Mouse (Mus musculus): ENCODE measurements around the gene Fosl1.

Gene Fosl1

DNA sequence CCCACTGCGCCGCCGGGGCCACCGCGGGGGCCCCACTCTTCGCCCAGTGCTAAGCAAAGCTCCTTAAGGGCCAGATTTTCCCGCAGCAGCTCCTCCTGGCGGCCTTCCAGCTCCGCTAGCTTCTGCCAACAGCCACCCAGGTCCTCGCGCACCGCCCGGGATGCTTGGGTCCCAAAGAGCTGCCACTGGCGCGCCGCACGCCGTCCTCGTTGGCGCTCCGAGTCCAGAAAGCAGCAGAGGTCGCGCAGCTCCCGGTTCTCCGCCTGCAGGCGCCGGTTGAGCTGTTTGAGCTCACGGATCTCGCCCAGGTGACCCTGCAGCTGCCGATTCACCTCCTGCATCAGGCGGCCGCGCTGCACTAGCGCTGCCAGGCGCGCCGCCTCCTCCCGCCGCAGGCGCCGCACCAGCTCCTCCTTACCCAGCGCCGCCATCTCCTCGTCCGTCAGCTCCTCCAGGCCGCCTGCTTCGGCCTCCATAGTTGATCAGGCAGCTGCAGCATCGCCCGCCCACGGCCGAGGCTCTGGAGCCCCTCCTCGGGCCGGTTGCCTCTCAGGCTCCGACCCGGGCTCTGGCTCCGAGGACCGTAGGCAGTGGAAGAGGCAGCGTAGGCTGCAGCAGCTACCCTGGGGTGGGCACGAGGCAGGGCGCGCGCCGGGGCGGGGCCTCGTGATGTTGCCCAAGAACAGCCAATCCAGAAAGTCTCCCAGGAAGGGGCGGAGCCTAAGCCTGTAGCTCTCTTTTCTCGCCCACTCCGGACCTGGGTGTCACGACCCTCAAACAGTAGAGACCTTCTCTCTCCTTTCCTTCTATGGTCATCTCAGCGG, 9.8 kb downstream of the Fosl1 start:
- peak; percentile 78 for DNase-seq (ENCODE audit: low read depth, low spot score)

- DNase-seq (ENCODE audit: low read depth, low spot score) = no peak
These were observed 10.5 kb downstream of the Fosl1 start, which contains the start of gene Ccdc85b for GRCm38 (mm10) chr19:5457746-5458442. Gene Ccdc85b (minus strand): TSS chr19:5457894.

- no peak for DNase-seq (ENCODE audit: low read depth, low spot score)
These were observed 11.7 kb downstream of the Fosl1 start for GRCm38 (mm10) chr19:5459019-5459418.

DNA sequence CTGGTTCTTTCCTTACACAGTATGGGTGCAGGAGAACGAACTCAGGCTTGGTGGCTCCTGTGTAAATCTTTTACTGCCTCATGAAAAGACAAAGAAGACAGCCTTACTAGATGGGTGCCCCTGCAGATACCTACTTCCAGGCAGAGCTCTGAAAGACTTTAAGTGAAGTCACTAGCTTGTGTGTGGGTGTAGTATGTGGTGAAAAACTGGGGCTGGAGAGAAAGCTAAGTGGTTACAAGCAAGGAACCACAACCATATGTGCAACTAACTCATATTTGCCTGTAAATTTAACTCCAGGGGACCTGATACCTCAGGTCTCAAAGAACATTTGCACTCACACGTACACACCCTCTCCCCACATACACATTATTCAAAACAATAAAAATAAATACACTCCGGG, 12.5 kb downstream of the Fosl1 start:
- DNase-seq (ENCODE audit: low read depth, low spot score) = no peak

- DNase-seq (ENCODE audit: low read depth, low spot score) = peak; percentile 72
These were observed 13.1 kb downstream of the Fosl1 start, which contains the start of gene Fibp for GRCm38 (mm10) chr19:5460465-5460911. Gene Fibp (plus strand): TSS chr19:5460615.

GRCm38 (mm10) chr19:5461411-5461810, 14.1 kb downstream of the Fosl1 start:
- DNase-seq (ENCODE audit: low read depth, low spot score) = no peak

DNA sequence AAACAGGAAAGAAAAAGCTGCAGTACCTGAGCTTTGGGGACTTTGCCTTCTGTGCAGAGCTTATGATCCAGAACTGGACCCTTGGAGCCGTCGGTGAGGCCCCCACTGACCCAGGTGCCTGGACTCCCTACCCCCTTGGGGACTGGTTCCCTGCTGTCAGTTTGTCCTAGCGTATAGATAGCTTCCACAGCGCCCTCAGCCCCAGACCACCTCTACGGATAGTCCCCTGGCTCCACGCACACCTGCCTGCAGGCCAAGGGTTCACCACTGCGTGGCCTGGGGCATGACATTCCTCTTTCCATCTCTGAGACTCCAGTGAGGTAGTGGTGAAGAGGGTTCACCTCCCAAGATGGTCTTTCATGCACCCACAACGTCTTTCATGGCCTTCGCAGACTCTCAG, 15.9 kb downstream of the Fosl1 start:
- no peak for DNase-seq (ENCODE audit: low read depth, low spot score)

DNA sequence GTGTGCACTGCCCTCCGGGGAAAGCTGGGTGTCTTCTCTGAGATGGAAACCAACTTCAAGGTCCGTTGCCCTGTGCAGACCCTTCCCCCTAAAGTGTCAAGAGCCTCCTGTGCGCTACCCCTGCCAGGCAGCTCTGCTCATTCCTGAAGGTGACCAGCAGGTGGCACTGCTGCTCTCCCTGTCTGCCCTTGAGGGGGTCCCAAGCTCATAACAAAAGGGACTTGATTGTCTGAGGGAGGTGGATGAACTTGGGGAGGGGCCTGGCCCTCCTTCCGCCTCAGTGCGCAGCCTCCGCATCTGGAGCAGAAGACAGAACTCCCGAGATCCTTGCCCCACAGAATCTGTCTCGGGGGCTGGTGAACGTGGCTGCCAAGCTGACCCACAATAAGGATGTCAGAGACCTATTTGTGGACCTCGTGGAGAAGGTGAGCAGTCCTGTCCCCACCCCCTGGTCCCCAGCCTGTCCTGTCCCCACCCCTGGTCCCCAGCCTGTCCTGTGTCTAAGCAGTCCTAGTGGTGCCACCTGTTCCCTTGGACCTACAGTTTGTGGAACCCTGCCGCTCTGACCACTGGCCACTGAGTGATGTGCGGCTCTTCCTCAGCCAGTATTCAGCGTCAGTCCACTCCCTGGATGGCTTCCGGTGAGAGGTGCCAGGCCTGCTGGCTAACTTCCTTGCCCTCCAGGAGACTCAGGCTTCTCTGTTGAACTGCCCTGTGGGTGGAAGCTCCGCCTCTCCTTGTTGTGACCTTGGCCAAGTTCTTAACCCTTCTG, 16.6 kb downstream of the Fosl1 start:
- no peak for DNase-seq (ENCODE audit: low read depth, low spot score)

DNA sequence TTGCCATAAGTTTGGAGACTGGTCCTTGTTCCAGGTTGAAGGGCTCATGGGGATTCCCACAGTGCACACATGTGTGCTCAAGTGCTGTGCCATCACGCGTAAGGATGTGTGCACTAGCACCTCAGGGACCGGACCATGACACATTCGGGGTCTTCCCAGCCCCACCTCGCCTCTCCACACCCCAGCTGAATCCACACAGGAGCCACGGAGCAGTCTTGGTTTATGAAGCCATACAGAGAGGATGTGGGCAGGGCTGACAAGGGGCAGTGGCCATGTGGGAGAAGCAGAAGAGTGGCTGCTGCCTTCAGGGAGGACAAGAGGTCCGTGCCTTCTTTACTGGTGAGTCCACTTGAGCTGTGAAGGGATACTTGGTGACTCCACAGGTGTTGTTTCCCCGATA, 17.7 kb downstream of the Fosl1 start:
- DNase-seq (ENCODE audit: low read depth, low spot score) = no peak

DNA sequence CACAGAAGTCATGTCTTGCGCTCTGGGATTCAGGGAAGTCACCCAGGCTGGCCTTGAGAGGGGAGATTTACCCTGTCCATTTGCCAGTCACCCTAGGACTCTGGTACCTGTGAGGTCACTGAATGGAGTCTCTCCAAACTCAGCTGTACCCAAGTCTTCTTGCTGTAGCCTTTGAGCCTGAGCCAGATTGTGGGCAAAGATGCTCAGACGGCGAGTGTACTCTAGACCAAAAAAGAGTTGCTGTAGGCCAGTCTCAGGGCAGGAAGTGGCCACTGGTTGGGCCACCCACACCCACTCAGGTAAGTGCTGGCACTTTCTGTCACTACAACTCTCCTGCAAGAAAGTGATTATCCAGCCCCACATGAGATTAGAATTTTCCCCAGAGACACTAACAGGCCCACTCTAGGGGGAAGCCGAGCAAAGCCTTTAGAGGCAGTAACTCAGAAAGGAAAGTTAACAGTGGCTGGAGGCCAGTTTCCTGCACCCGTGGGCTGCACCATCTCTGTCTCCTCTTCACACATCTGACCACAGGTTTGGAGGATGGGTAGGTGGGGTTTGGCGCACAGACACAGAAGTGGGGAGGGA, 19.7 kb downstream of the Fosl1 start:
- no peak for DNase-seq (ENCODE audit: low read depth, low spot score)

DNA sequence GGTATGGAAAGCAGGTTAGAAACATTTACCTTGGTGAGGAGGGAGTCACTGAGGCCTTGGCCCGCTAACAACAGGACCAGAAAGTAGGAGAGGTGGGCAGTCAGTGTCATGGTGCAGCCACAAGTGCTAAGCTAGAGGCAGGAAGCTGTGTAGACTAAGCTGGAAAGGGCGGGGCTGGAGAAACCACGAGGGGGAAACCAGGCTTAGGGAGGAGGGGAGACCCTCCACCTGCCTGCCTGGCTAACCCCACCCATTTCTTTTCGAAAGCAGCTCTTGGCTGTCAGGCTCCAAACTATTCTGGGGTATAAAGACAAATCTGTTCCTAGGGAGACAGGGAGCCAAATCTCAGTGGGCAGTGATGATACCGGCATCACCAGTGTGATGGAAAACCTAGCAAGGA, 21.0 kb downstream of the Fosl1 start, which contains the start of gene Ctsw:
Gene Ctsw (minus strand): TSS at position 134 of the 400 bp plus-strand sequence.
- DNase-seq (ENCODE audit: low read depth, low spot score) = no peak

DNA sequence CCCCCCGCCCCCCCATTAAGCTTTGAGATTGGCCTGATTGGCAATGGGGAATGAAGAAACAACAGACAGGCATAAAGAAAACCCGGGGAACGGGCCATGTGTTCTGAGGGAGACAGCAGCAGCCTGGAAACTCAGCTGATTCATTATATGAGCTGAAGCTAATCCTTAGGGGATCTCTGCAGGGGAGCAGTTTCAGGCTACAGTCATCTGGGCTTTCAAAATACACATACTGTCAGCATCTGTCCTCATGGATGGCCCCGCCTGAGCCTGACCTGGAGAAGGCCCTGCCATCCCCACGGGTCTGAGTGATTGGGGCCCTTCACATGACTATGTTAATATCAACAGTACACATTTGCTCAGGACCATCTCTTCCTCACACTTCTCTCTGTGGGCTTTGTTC, 24.5 kb downstream of the Fosl1 start:
- no peak for DNase-seq (ENCODE audit: low read depth, low spot score)

DNA sequence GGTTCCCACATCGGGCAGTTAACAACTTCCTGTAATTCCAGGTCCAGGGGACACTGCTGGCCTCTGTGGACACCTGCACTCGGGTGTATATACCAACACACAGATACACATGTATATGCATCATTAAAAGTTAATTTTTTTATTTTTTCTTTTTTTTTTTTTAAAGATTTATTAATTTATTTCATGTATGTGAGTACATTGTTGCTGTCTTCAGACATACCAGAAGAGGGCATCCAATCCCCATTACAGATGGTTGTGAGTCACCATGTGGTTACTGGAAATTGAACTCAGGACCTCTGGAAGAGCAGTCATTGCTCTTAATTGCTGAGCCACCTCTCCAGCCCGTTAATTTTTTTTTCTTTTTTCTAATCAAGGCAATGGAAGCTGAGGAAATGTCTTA, 25.5 kb downstream of the Fosl1 start:
- no peak for DNase-seq (ENCODE audit: low read depth, low spot score)

- DNase-seq (ENCODE audit: low read depth, low spot score) = no peak
These were observed 26.4 kb downstream of the Fosl1 start, which contains the start of gene Efemp2 for GRCm38 (mm10) chr19:5473720-5474119. Gene Efemp2 (plus strand): TSS chr19:5473954.

GRCm38 (mm10) chr19:5474281-5475068, 27.1 kb downstream of the Fosl1 start:
- no peak for DNase-seq (ENCODE audit: low read depth, low spot score)

GRCm38 (mm10) chr19:5475069-5475714, 27.8 kb downstream of the Fosl1 start:
- DNase-seq (ENCODE audit: low read depth, low spot score) = no peak

GRCm38 (mm10) chr19:5477004-5477667, 29.8 kb downstream of the Fosl1 start:
- DNase-seq (ENCODE audit: low read depth, low spot score) = no peak

DNA sequence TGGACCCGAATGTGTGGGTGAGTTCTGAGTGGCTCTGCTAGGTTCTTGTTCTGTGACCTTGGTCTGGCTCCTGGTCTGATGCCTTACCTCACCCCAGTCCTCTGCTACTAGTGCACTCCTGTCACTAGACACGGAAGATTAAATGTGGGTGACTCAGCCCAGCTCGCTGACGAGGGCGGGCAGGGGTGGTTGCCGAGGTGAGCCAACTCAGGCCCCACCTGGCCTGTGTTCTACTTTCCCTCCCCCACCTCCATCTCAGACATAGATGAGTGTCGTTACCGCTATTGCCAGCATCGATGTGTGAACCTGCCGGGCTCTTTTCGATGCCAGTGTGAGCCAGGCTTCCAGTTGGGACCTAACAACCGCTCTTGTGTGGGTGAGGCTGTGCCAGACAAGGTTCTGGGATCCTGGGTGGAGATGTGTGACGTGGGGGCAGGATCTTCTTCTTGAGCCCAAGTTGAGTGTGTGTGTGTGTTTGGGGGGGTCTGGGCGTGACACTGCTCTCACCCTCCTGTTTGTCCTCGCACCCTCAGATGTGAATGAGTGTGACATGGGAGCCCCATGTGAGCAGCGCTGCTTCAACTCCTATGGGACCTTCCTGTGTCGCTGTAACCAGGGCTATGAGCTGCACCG, 30.4 kb downstream of the Fosl1 start:
- DNase-seq (ENCODE audit: low read depth, low spot score) = no peak

- no peak for DNase-seq (ENCODE audit: low read depth, low spot score)
These were observed 32.7 kb downstream of the Fosl1 start for GRCm38 (mm10) chr19:5480016-5480415.
